Mouse (Mus musculus): Measurements from ENCODE around the gene Myo18b. TPM values are rescaled to one million over a fixed set of nuclear protein-coding genes. Genes with fewer than 3 reads are reported as not detected.

Gene Myo18b
- total RNA-seq, 2 experiments from 2014 or later: 242 to 244 TPM

DNA sequence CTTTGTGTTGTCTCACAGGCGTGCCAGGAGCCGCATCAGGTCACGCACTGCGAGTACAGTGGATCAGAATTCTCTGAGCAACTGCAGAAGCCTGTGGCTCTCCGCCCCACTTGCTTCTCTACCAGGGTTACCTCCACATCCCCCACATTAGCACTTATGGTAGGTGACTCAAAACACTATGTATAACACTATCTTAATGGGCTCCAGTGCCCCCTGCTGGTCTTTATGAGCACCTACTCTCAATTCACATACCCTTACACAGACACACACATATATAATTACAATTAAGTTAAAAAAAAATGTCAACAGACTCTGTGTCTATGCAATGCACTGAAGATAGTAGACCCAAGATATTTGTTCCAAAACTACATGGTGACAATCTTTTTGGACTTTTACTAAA lies 127.6 kb downstream of the Myo18b start:
- no peak for DNase-seq
- intact Hi-C loops (cut with DNase I): no loop called here

- no peak for DNase-seq
Observed at GRCm38 (mm10) chr5:112761415-112762075, 134.6 kb downstream of the Myo18b start.

DNA sequence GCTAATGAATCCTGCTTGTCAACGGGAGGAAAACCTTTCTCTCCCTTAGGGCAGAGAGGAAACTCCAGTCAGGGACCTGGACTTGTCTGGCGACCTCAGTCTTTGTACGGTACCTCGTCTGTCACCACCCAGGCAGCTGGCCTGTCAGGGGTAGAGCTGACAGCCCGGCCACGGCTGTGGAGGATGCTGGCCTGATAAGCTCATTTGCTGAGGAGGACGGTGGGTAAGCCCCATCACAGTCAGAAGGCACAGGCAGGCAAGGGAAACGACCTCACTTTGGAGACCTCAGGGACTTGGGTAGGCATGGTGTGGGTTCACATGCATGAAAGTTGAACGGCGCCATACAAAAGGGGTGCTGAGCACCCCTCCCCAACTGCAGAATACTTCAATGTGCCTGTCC lies 140.6 kb downstream of the Myo18b start:
- DNase-seq: no peak
- intact Hi-C loops (cut with DNase I): no loop called here

More at GRCm38 (mm10) chr5:112761415-112762075, 134.6 kb downstream of the Myo18b start:
- intact Hi-C loops (cut with DNase I): no loop called here

- intact Hi-C loops (cut with DNase I): no loop called here
- no peak for DNase-seq
Observed at GRCm38 (mm10) chr5:112749634-112750033, 146.5 kb downstream of the Myo18b start.

GRCm38 (mm10) chr5:112748001-112748719 lies 148.0 kb downstream of the Myo18b start:
- DNase-seq: no peak
- intact Hi-C loops (cut with DNase I): no loop called here

GRCm38 (mm10) chr5:112747306-112747930 lies 148.7 kb downstream of the Myo18b start:
- DNase-seq: no peak
- intact Hi-C loops (cut with DNase I): no loop called here

DNA sequence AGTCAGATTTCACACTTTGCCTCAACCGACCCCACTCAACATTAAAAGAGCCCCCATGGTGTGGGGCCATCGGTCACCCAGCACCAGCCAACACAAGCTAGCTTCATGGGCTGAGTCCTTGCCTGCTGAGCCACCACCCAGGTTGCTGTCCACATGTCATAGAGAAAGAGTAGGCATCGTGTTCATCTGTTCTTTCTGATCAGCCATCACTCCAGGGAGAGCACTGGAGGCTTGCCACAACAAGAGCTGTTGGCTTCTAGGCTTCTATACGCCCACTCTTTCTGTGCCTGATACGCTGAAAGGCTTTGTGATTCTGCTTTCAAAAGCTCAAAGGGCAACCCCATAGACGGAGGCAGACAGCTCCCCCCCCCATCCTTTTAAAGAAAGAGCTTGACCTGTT lies 151.0 kb downstream of the Myo18b start:
- no peak for DNase-seq
- intact Hi-C loops (cut with DNase I): no loop called here

DNA sequence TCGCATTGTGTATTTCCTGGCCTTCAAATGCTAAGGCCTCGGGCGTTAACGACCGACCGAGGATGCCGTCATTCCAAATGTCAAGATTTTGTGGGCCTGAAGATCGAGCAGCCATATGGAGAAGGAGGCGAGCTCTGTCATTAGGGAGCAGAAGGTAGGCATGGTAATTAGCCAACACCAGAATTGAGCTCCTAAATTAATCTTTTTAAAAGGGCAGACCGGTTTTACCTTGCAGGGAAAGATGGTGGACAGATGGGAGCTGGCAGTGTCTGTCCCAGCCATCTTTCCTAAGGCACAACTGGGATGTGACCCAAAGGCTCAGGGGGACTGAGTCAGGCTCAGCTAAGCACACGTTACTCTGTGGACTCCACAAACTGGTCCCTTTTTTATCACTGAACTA lies 151.6 kb downstream of the Myo18b start:
- intact Hi-C loops (cut with DNase I): no loop called here
- no peak for DNase-seq

- intact Hi-C loops (cut with DNase I): no loop called here
- DNase-seq: no peak
Observed at GRCm38 (mm10) chr5:112743121-112743520, 153.0 kb downstream of the Myo18b start.

- intact Hi-C loops (cut with DNase I): no loop called here
- DNase-seq: no peak
Observed at GRCm38 (mm10) chr5:112740651-112741050, 155.5 kb downstream of the Myo18b start.

- DNase-seq: no peak
- intact Hi-C loops (cut with DNase I): no loop called here
Observed at GRCm38 (mm10) chr5:112735040-112735439, 161.1 kb downstream of the Myo18b start.

DNA sequence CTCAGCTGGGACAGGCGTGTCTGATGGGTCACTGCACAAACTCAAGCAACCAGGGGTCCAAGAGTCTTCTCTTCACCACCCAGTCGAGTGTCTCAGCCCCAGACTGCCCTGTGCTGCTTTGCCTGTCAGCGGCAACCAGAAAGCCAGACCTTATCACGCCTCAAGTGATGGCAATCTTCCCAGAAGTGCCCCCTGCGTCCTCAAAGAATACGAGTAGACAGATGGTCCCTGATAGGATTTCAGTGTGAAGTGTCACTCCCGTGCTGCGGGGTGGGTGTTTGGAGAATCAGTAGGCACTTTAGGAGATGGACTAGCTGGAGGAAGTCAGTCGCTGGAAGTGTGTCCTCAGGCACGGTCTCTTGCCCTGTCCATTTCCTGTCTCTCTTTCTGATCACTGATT lies 165.6 kb downstream of the Myo18b start:
- no peak for DNase-seq
- intact Hi-C loops (cut with DNase I): no loop called here

- intact Hi-C loops (cut with DNase I): no loop called here
- no peak for DNase-seq
Observed at GRCm38 (mm10) chr5:112728432-112728831, 167.7 kb downstream of the Myo18b start.

DNA sequence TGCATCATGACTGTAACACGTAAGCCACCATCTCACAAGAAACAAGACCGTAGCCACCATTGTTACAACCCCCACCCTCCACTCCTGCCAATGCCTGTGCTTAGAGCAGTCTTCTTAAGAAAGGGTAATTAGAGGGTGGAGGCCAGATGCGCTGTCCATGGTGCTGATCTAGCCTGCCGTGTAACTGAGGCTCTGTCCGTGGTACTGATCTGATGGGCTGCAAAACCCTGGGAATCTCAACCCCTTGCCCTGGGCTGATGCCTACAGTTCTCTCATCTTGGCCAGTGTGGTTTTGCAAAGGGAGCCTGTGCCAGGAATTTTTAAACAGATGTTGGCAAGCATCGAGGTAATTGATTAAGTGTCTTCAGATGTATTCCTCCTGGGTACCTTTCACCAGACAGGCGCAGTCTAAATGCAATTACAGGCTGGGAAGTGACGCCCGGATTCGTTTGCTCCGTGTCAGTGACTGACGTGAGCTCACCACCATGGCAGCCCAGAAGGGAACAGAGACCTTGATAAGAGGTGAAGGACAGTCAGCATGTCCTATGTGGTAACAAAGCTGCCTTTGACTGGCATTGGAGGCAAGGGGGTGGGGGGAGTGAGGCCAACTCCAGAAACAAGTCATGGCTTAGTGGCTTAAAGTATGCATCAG lies 177.4 kb downstream of the Myo18b start:
- intact Hi-C loops (cut with DNase I): no loop called here
- DNase-seq: peak; percentile 57 to 75

DNA sequence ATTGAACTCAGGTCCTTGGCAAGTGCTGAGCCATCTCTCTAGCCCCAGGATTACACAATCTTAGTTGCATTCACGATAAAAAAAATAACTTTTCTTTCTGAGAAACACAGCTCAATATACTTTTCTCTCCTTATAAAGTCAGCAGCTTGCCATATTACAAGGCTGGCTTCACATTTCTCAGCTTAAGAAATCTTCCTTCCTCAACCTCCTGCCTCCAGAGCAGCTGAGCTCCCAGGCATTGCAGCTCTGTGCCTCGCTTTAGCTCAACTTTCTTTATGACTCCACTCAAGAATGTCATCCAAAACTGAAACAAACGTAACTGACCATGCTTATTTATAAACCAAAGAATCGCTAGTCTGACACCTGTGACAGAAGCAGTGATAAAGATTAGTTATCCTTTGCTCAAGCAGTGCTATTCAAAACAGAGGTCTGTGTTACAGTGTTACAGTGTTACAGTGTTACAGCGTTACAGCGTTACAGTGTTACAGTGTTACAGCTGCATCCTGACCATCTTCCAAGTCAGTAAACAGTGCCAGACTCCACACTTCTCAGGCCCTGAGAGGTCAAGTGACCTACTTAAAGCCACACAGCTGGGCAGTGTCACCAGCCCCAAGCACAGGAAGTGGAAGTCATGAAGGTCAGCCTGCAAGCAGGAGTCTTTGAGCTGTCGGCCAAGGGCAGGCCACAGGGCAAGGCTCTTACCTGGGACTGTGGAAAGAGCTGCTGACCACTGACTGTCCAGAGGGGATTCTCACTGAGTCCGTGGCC lies 181.3 kb downstream of the Myo18b start:
- intact Hi-C loops (cut with DNase I): no loop called here
- no peak for DNase-seq

DNA sequence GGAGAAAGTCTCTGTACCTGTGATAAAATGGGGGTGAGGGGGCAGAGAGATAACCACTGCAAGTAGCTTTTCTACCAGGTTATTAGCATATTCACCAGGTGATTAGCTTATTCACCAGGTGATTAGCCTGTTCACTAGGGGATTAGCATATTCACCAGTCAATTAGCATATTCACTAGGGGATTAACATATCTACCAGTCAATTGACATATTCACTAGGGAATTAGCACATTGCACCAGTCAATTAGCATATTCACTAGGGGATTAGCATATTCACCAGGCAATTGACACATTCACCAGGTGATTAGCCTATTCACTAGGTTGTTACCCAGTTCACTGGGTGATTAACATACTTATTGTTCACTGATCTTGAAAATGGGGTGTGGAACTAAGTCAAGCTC lies 186.3 kb downstream of the Myo18b start:
- intact Hi-C loops (cut with DNase I): no loop called here
- no peak for DNase-seq

GRCm38 (mm10) chr5:112708441-112708840 lies 187.7 kb downstream of the Myo18b start:
- no peak for DNase-seq
- intact Hi-C loops (cut with DNase I): no loop called here

DNA sequence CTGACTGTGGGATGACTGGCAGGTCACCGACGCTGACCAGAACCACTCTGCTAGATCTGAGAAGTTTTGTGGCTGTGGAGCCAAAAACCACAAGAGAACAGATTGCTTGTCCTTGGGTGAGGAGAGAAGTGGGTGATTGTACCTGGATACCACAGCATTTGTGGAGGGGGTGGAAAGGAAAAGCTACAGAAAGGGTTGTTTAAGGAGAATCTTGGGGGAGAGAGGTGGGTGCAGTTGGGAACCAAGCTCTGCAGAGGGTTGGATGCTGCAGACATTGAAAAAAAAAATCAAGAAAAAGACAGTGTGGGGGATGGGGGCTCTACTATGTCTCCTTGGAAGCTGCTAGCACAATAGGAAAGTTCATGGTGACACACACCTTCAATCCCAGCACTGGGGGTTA lies 188.7 kb downstream of the Myo18b start:
- intact Hi-C loops (cut with DNase I): no loop called here
- DNase-seq: no peak

DNA sequence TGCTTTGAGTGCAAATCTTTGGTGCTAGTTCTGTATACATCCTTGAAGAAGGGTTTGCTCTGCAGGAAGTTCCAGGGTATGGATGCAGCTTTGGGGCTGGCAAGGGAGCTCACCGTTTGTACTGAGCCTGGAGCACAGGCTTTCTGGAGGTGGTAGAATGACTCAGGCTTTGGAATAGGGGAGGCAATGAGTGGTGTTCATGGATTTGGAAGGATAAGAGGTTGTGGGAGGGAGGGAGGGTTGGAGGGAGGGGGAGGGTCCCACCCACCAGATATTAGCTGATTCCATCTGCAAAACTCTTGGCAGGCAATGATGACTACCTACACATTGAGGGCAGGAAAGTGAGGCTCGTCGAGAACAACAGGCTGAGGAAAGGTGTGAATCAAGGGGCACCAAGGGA lies 195.4 kb downstream of the Myo18b start:
- intact Hi-C loops (cut with DNase I): no loop called here
- no peak for DNase-seq

DNA sequence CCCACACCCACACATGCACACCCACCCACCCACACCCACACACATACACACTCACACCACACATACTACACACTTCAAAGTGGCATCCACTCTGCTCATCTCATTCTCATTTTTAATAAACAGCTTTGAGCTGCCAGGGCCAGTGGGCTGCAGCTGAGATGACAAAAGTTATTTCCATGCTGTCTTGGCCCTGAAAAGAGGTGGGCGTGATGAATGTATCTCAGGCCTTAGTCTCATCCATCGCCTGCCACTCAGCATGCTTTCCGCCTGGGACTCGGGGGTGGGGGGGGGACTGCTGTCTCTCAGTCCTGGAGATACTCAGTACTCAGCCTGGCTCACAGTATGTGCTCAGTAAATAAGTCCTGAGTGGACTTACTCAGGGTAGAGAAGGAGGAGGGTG lies 199.5 kb downstream of the Myo18b start:
- DNase-seq: no peak
- intact Hi-C loops (cut with DNase I): no loop called here

GRCm38 (mm10) chr5:112695254-112695711 lies 200.9 kb downstream of the Myo18b start:
- intact Hi-C loops (cut with DNase I): no loop called here

More at GRCm38 (mm10) chr5:112695254-112695711, 200.9 kb downstream of the Myo18b start:
- no peak for DNase-seq
